Mouse (Mus musculus) liver, postnatal 0 days (tissue): ENCODE data around the gene Arhgdia. TPM values are rescaled to one million over a fixed set of nuclear protein-coding genes. Genes with fewer than 3 reads are reported as not detected.
A peak's percentile ranks its signal among the peaks of the same experiment; 100 is the strongest.

Experiments
- ATAC-seq: fragments of 200-750 bp; cut with Nextera tagmentation; 2 replicates; pipeline ENCODE4 v1.8.0; 2017; ENCODE audit warnings: mild to moderate bottlenecking, moderate library complexity
- DNase-seq: peaks from one replicate; pipeline ENCODE4 v3.0.0-alpha.2; 2016
- H3K27ac ChIP-seq: fragments of 300-500 bp; sonication (generic); 2 replicates; pipeline ENCODE4 v1.5.1; 2014; ENCODE audit warnings: antibody characterized with exemption, moderate library complexity, mild to moderate bottlenecking, low read depth
- H3K27me3 ChIP-seq: fragments of 300-500 bp; sonication (generic); 2 replicates; pipeline ENCODE4 v1.6.1; 2014; ENCODE audit warnings: low read length, control low read depth, mixed read lengths; ENCODE audit not compliant: insufficient read depth
- H3K36me3 ChIP-seq: fragments of 300-500 bp; sonication (generic); replicated peaks from 2 replicates; pipeline ENCODE4 v1.6.1; 2014; ENCODE audit warnings: mild to moderate bottlenecking, control low read depth, low read length, moderate library complexity, mixed read lengths; ENCODE audit not compliant: insufficient read depth
- H3K4me1 ChIP-seq: fragments of 300-500 bp; sonication (generic); 2 replicates; pipeline ENCODE4 v1.6.1; 2014; ENCODE audit warnings: antibody characterized with exemption, mild to moderate bottlenecking, control low read depth; ENCODE audit not compliant: insufficient read depth
- H3K4me2 ChIP-seq: fragments of 300-500 bp; sonication (generic); 2 replicates; pipeline ENCODE4 v1.6.1; 2014; ENCODE audit warnings: low read depth, mild to moderate bottlenecking, low read length, moderate library complexity, mixed read lengths
- H3K4me3 ChIP-seq: fragments of 300-500 bp; sonication (generic); 2 replicates; pipeline ENCODE4 v1.5.1; 2014; ENCODE audit warnings: low read depth, low read length
- H3K9ac ChIP-seq: fragments of 300-500 bp; sonication (generic); replicated peaks from 2 replicates; pipeline ENCODE4 v1.6.1; 2014; ENCODE audit warnings: mild to moderate bottlenecking, moderate library complexity
- H3K9me3 ChIP-seq: fragments of 300-500 bp; sonication (generic); 2 replicates; pipeline ENCODE4 v1.6.1; 2016; ENCODE audit warnings: mild to moderate bottlenecking, control low read depth, low read length, mixed read lengths
- CTCF ChIP-seq: sonication (generic); IDR thresholded peaks from 2 replicates; pipeline ENCODE4 v1.5.1; 2016; ENCODE audit warnings: antibody characterized with exemption, low read depth
- EP300 ChIP-seq: IDR thresholded peaks from 2 replicates; pipeline ENCODE4 v1.6.1; 2016; ENCODE audit warnings: antibody characterized with exemption, low read depth, mild to moderate bottlenecking
- WGBS: fragments of 180-500 bp; shearing (Covaris S2); extraction: QIAGEN DNeasy Blood & Tissue Kit; methylation state at CpG from one replicate; pipeline ENCODE4 v1.1.7; 2014; ENCODE audit not compliant: insufficient replicate concordance; 5-methylcytosine and 5-hydroxymethylcytosine counted together
- polyA plus RNA-seq: library from polyadenylated mRNA; unstranded; fragments of >200 nt; fragmentation: Nextera tagmentation; extraction: Ambion mirVana; gene quantifications from 2 replicates; pipeline ENCODE4 v1.2.1, GENCODE M21; 2015

Gene Arhgdia
- polyA plus RNA-seq, 1 experiment from 2014 or later: 156 TPM

DNA sequence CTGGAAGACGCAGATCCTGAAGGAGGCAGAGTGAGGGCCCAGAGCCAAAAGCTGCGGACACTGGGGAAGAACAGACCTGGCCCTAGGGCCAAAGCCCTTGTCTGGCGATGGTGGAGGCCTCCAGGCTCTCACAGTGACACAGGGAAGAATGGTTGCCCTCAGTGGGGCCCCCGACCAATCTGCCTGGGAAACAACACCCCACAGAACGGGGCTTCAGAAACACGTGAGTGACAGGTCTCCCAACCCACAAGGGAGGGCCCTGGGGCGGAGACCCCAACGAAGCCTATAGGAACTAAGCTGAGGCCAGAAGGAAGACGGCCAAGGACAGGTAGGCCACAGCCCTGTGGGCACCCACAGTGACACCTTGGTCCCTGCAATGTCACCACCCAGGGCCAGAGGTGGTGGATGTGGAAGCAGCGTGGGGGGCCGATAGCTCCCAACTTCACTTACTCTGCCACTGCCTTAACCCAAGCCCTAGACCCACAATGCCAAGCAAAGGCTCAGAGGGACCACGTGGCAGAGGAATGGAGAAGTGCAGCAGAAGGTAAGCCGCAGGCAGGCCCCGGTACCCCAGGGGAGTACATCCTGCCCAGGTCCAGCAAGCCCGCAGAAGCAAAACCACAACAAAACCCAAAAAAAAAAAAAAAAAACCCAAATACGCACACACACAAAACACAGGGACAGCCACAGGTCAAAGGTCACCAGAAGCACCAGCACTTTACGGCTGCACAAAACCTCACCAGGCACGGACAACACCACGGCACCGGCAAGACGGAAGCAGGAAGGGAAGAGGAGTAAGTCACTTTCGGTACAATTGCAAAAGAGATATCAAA, 46.3 kb upstream of the Arhgdia start:
- Histone ChIP-seq H3K9me3 (no peaks in the 10 kb centered on the region), H3K27ac (peak overlapping the region; percentile 99), H3K36me3 (peaks cover 21% of the 10 kb centered on the region), H3K4me1 (peaks cover 77% of the 10 kb centered on the region), H3K9ac (peak overlapping the region; percentile 42; the same call in 1 of the 2 replicates), H3K4me2 (peak overlapping the region; percentile 84), H3K4me3 (peak overlapping the region; percentile 96), H3K27me3 (no peaks in the 10 kb centered on the region)
- TF ChIP-seq CTCF (no peak), EP300 (no peak)
- no peak for ATAC-seq
- WGBS: 33% methylated on average over 22 of the region's 22 CpGs
- DNase-seq: peak; percentile 66

DNA sequence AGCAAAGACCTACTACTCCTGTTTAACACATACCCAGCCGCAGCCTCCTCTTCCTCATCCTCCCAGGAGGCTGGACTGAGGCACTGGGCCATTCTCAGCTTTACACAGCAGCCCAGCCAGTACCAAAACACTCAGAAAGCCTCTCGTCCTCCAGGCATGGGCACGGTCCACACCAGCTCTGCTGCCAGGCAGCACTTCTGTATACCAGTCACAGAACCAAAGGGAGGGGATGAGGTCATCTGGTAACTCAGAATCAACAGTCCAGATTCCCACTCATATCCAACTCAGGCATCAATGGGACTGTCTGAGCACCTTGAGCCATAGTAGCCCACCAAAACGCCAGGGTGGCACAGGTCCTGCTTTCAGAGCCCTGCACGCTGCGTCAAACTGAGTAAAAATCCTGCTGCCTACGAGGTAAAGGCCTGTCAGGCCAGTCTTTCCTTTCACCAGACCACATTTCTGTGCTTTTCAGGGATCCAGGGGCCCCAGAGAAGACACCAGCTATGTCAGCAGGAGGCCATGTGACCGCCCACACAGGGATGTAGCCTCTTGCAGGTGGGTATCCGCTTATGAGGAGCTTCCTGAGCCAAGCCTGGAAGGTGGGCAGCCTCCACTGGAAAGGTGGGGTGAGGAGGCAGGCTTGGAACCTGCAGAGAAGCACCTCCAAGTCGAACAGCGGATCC, 45.5 kb upstream of the Arhgdia start:
- Histone ChIP-seq H3K4me3 (no peak overlapping the region), H3K9ac (peak overlapping the region; percentile 42; the same call in 1 of the 2 replicates), H3K27me3 (no peaks in the 10 kb centered on the region), H3K4me2 (peak overlapping the region; percentile 84), H3K27ac (peak overlapping the region; percentile 99), H3K36me3 (peaks cover 27% of the 10 kb centered on the region), H3K4me1 (peaks cover 73% of the 10 kb centered on the region), H3K9me3 (no peaks in the 10 kb centered on the region)
- DNase-seq (no peak), ATAC-seq (no peak)
- 85% methylated on average over 11 of the region's 11 CpGs for WGBS
- TF ChIP-seq EP300 (no peak), CTCF (no peak)

GRCm38 (mm10) chr11:120625152-120625775, 43.8 kb upstream of the Arhgdia start, which contains the start of gene Sirt7:
Gene Sirt7, minus strand, starts transcription at chr11:120625240.
- 14% methylated on average over 5 of the region's 5 CpGs for WGBS
- peaks cover 43% of the 10 kb centered on the region for H3K36me3 ChIP-seq
- TF ChIP-seq CTCF (no peak), EP300 (peak; percentile 20; the same call in 1 of the 2 replicates)
- ATAC-seq (no peak), DNase-seq (no peak)
- H3K27me3 ChIP-seq: no peaks in the 10 kb centered on the region
- peak within 1 kb of the TSS; percentile 99 for H3K4me3 ChIP-seq
- H3K9me3 ChIP-seq: no peaks in the 10 kb centered on the region
- peak within 1 kb of the TSS; percentile 97 for H3K27ac ChIP-seq
- H3K4me1 ChIP-seq: peaks cover 58% of the 10 kb centered on the region
- H3K9ac ChIP-seq: peak within 1 kb of the TSS; percentile 98
- H3K4me2 ChIP-seq: peak within 1 kb of the TSS; percentile 78

GRCm38 (mm10) chr11:120624680-120625111, 43.3 kb upstream of the Arhgdia start:
- peak overlapping the region; percentile 97 for H3K27ac ChIP-seq
- TF ChIP-seq EP300: no peak
- TF ChIP-seq CTCF: no peak
- no peaks in the 10 kb centered on the region for H3K9me3 ChIP-seq
- H3K27me3 ChIP-seq: no peaks in the 10 kb centered on the region
- WGBS: under 1% methylated on average over 46 of the region's 53 CpGs
- peak overlapping the region; percentile 78 for H3K4me2 ChIP-seq
- peaks cover 52% of the 10 kb centered on the region for H3K4me1 ChIP-seq
- H3K9ac ChIP-seq: peak overlapping the region; percentile 98
- H3K4me3 ChIP-seq: peak overlapping the region; percentile 99
- DNase-seq: peak; percentile 89
- ATAC-seq: peak; percentile 63
- H3K36me3 ChIP-seq: peaks cover 49% of the 10 kb centered on the region

GRCm38 (mm10) chr11:120623961-120624679, 42.7 kb upstream of the Arhgdia start:
- WGBS: 11% methylated on average over 30 of the region's 30 CpGs

More at GRCm38 (mm10) chr11:120623961-120624679, 42.7 kb upstream of the Arhgdia start:
- TF ChIP-seq CTCF: peak; percentile 87
- TF ChIP-seq EP300: no peak
- Histone ChIP-seq H3K4me1 (peaks cover 46% of the 10 kb centered on the region), H3K27me3 (no peaks in the 10 kb centered on the region), H3K9me3 (no peaks in the 10 kb centered on the region), H3K4me2 (peak overlapping the region; percentile 78), H3K9ac (peak overlapping the region; percentile 98), H3K4me3 (peak overlapping the region; percentile 99), H3K36me3 (peaks cover 53% of the 10 kb centered on the region), H3K27ac (peak overlapping the region; percentile 97)
- ATAC-seq: peak; percentile 78
- DNase-seq: peak; percentile 84
